Mouse (Mus musculus) embryonic facial prominence, embryonic 13.5 days (tissue): ENCODE measurements around the gene Kiz. TPM values are rescaled to one million over a fixed set of nuclear protein-coding genes. Genes with fewer than 3 reads are reported as not detected.

ENCODE experiments used
- ATAC-seq: fragments of 200-750 bp; cut with Nextera tagmentation; 2 replicates; pipeline ENCODE4 v1.8.0; 2017; ENCODE audit warnings: low read depth; ENCODE audit not compliant: insufficient number of reproducible peaks, insufficient read depth, low FRiP score, low TSS enrichment
- H3K27ac ChIP-seq: fragments of 300-500 bp; sonication (generic); 2 replicates; pipeline ENCODE4 v1.5.1; 2015; ENCODE audit warnings: moderate library complexity, mild to moderate bottlenecking, inconsistent platforms
- H3K27me3 ChIP-seq: fragments of 300-500 bp; sonication (generic); 2 replicates; pipeline ENCODE4 v1.6.1; 2015; ENCODE audit warnings: mild to moderate bottlenecking, inconsistent platforms
- H3K36me3 ChIP-seq: fragments of 300-500 bp; sonication (generic); 2 replicates; pipeline ENCODE4 v1.6.1; 2015; ENCODE audit warnings: mild to moderate bottlenecking, inconsistent platforms
- H3K4me1 ChIP-seq: fragments of 300-500 bp; sonication (generic); 2 replicates; pipeline ENCODE4 v1.6.1; 2015; ENCODE audit warnings: inconsistent platforms
- H3K4me2 ChIP-seq: fragments of 300-500 bp; sonication (generic); 2 replicates; pipeline ENCODE4 v1.6.1; 2015; ENCODE audit warnings: moderate library complexity, mild to moderate bottlenecking, inconsistent platforms
- H3K4me3 ChIP-seq: fragments of 300-500 bp; sonication (generic); 2 replicates; pipeline ENCODE4 v1.5.1; 2015; ENCODE audit warnings: mild to moderate bottlenecking, inconsistent platforms
- H3K9ac ChIP-seq: fragments of 300-500 bp; sonication (generic); 2 replicates; pipeline ENCODE4 v1.6.1; 2015; ENCODE audit warnings: mild to moderate bottlenecking, inconsistent platforms
- H3K9me3 ChIP-seq: fragments of 300-500 bp; sonication (generic); 2 replicates; pipeline ENCODE4 v1.6.1; 2016; ENCODE audit warnings: inconsistent platforms
- WGBS: fragments of 180-500 bp; shearing (Covaris S2); methylation state at CpG from one replicate; pipeline ENCODE4 v1.1.7; 2015; ENCODE audit warnings: mixed read lengths; 5-methylcytosine and 5-hydroxymethylcytosine counted together
- polyA plus RNA-seq: library from polyadenylated mRNA; unstranded; fragments of >200 nt; fragmentation: Nextera tagmentation; extraction: Ambion mirVana; gene quantifications from 2 replicates; pipeline ENCODE4 v1.2.1, GENCODE M21; 2015

Gene Kiz
- polyA plus RNA-seq, 1 experiment from 2014 or later: 31.2 TPM

DNA sequence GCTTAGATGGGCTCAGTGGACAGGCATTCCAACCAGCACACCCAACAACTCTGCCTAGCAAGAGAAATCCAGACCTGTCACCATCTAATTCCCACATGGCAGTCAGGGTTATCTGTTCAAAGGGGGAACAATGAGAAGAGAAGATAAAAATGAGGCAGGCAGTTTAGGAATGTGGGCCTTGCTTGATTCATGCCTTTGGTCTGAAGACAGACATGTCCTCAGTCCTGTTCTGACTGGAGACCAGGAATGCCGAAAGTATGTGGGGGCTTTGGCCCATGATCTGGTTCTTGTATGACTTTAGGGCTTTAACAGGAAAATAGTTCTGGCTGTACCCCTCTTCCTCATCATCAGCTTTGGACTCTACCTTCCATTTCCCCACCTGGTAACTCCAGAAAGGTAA is 130.1 kb downstream of the Kiz start:
- 75% methylated on average over 1 of the region's 1 CpGs for WGBS
- H3K9me3 ChIP-seq: no peaks in the 10 kb centered on the region; the same call in 1 of the 2 replicates
- no peak for ATAC-seq

DNA sequence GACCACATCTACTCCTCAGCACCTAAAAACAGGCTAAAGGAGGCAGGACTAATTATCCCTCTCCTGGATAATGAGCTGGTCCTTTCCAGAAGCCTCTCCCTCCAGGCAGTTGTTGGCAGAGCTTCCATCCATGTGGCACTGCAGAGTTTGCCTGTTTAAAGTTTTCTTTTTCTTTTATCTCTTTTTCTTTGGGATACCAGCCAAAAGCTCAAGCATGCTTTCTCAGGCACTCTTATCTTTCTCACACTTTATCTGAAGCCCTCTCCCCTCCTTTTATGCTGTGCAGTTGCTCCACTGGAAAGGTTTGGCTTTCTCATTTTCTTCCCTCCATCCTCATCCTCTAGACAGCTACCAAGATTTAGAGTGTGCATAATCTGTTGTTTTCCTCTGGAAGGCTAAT is 130.8 kb downstream of the Kiz start:
- H3K4me3 ChIP-seq: no peak overlapping the region
- no peak overlapping the region for H3K9ac ChIP-seq
- ATAC-seq: no peak
- H3K4me1 ChIP-seq: no peaks in the 10 kb centered on the region
- no peak overlapping the region for H3K27ac ChIP-seq
- no peaks in the 10 kb centered on the region; the same call in 1 of the 2 replicates for H3K9me3 ChIP-seq
- no peaks in the 10 kb centered on the region for H3K27me3 ChIP-seq
- no peaks in the 10 kb centered on the region for H3K36me3 ChIP-seq
- no peak overlapping the region for H3K4me2 ChIP-seq

More for the DNA sequence above, 130.1 kb downstream of the Kiz start:
- no peaks in the 10 kb centered on the region for H3K4me1 ChIP-seq
- H3K9ac ChIP-seq: no peak overlapping the region
- H3K27ac ChIP-seq: no peak overlapping the region
- no peaks in the 10 kb centered on the region for H3K27me3 ChIP-seq
- no peaks in the 10 kb centered on the region for H3K36me3 ChIP-seq
- H3K4me3 ChIP-seq: no peak overlapping the region
- no peak overlapping the region for H3K4me2 ChIP-seq

DNA sequence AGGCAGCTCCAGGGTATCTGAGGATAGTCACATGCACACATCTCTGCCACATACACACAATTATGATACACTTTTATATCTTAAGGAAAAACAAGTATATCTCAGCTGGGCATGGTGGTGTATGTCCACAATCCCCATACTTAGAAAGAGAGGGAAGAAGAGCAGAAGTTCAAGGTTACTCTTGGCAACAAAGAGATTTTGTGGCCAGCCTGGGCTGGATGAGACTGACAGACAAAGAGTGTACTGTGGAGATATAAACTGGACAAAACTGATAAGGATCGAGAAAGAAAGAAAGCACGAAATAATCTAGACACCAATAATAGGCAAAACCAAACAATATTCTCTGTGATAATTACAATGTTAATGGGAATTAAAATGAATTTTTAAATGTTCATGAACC is 151.6 kb downstream of the Kiz start:
- WGBS: 86% methylated on average over 2 of the region's 2 CpGs
- Histone ChIP-seq H3K36me3 (0 out of 2 replicates have a peak, but pooled peaks cover 6% of the 10 kb centered on the region), H3K4me2 (no peak overlapping the region), H3K4me3 (no peak overlapping the region), H3K27me3 (no peaks in the 10 kb centered on the region), H3K9ac (no peak overlapping the region), H3K9me3 (no peaks in the 10 kb centered on the region), H3K4me1 (peaks cover 9% of the 10 kb centered on the region), H3K27ac (no peak overlapping the region)
- no peak for ATAC-seq

DNA sequence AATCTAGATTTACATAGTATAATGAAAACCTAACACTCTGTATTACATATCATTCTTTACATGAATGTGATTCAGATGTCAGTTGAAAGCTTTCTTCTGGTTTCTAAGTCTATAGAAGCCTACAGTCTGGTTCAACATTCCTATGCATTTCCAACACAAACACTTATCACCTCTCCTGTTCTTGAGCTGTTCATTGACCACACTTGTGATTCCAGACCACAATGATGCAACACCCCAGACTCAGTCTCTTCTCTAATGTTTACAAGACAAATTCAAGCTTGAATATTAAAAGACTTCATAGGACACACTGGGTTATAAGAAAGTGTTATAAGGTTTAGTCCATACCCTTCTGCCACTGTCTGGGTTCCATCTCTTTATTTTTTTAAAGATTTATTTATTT is 153.4 kb downstream of the Kiz start:
- peaks cover 9% of the 10 kb centered on the region for H3K4me1 ChIP-seq
- H3K9ac ChIP-seq: no peak overlapping the region
- ATAC-seq: no peak
- H3K4me3 ChIP-seq: no peak overlapping the region
- H3K9me3 ChIP-seq: no peaks in the 10 kb centered on the region
- no peaks in the 10 kb centered on the region for H3K27me3 ChIP-seq
- no peak overlapping the region for H3K4me2 ChIP-seq
- H3K27ac ChIP-seq: no peak overlapping the region
- H3K36me3 ChIP-seq: 0 out of 2 replicates have a peak, but pooled peaks cover 6% of the 10 kb centered on the region

DNA sequence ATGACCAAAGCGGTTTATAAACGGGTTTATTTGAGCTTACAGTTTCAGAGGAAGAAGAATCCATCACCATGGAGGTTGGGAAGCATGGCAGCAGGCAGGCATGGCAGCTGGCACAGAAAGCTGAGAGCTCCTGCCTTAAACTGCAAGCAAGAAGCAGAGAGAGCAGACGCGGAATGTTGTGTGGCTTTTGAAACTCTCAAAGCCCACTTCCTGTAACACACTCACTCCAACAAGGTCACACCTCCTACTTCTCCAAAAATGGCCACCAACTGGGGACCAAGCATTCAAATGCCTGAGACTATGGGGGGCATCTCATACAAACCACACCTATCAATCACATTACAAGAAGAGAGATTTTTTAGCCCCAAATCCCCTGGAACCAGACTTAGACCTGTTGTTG is 154.5 kb downstream of the Kiz start:
- no peak overlapping the region for H3K4me3 ChIP-seq
- no peak overlapping the region for H3K4me2 ChIP-seq
- H3K9me3 ChIP-seq: no peaks in the 10 kb centered on the region
- H3K4me1 ChIP-seq: peaks cover 11% of the 10 kb centered on the region
- ATAC-seq: no peak
- H3K36me3 ChIP-seq: 0 out of 2 replicates have a peak, but pooled peaks cover 6% of the 10 kb centered on the region
- H3K27ac ChIP-seq: no peak overlapping the region
- no peak overlapping the region for H3K9ac ChIP-seq
- no peaks in the 10 kb centered on the region for H3K27me3 ChIP-seq
- WGBS: 94% methylated on average over 4 of the region's 4 CpGs

DNA sequence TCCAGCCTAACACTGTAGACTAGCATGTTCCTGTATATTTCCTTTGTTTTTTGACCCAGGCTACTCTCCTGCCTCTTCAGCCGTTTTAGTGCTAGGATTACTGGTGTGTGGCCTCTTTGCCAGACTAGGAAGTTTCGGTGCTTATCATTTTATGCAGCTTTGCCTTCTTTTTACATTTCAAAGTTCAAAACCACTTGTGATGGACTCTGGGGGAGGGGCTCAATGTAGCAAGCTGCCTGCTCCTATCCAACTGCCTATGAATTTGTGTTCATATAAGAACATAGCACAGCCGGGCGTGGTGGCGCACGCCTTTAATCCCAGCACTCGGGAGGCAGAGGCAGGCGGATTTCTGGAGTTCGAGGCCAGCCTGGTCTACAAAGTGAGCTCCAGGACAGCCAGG is 155.3 kb downstream of the Kiz start:
- no peak overlapping the region for H3K27ac ChIP-seq
- peaks cover 14% of the 10 kb centered on the region for H3K4me1 ChIP-seq
- H3K4me3 ChIP-seq: no peak overlapping the region
- H3K36me3 ChIP-seq: 0 out of 2 replicates have a peak, but pooled peaks cover 6% of the 10 kb centered on the region
- ATAC-seq: no peak
- 94% methylated on average over 9 of the region's 9 CpGs for WGBS
- no peaks in the 10 kb centered on the region for H3K9me3 ChIP-seq
- H3K27me3 ChIP-seq: no peaks in the 10 kb centered on the region
- H3K4me2 ChIP-seq: no peak overlapping the region
- H3K9ac ChIP-seq: no peak overlapping the region

DNA sequence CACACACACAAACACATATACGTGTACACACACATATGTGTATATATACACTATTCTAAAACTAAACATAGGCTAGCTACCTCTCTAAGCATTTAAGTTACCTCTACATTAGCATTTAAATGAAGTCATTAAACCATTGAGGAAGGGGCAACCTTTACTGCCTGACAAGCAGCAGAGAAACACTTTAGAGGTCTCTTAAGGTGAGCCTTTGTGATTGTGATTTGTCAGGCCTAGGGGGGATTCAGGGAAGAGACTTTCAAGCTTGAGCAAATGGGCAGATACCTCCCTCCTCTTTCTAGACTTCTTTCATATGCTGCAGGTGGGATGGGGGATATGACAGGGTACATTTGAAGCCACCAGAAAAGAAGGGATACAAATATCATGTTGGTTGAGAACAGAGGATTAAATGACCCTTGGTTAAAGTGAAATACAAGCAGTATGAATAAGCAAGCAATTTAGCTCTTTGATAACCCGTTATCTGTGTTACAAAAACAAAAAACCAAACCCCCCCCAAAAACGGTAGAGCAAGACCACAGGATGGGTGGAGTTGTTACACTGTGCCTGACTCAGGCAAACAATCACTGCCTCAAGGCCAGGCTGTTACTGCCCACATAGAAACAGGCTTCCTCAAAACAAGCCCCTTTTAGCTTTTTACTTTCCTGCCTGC is 155.9 kb downstream of the Kiz start:
- H3K4me3 ChIP-seq: peak overlapping the region; percentile 84
- H3K4me1 ChIP-seq: peaks cover 14% of the 10 kb centered on the region
- H3K9ac ChIP-seq: peak overlapping the region; percentile 90
- ATAC-seq: no peak
- H3K36me3 ChIP-seq: peaks cover 9% of the 10 kb centered on the region; the same call in 1 of the 2 replicates
- peak overlapping the region; percentile 68 for H3K4me2 ChIP-seq
- H3K27ac ChIP-seq: peak overlapping the region; percentile 100
- no peaks in the 10 kb centered on the region for H3K9me3 ChIP-seq
- 62% methylated on average over 3 of the region's 3 CpGs for WGBS
- no peaks in the 10 kb centered on the region for H3K27me3 ChIP-seq

DNA sequence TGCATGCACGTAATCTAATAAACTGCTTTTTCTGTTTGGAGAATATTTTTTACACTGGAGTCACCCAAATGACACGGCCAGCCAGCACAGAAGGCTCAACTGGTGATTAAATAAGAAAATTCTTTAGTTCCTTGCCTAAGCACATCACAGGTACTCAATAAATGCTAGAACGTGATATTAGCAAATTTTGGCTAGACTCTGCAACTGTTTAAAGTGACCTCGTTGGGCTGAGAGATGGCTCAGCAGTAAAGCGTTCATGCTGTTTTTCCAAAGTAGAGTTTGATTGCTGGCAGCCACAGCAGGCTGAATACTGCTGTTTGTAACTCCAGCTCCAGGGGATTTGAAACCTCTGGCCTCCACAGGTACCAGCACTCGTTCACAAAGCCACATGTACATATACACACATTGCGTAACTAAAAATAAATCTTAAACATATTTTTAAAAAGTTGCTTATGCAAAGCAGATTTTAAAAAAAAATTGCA is 156.5 kb downstream of the Kiz start:
- WGBS: 32% methylated on average over 7 of the region's 7 CpGs
- ATAC-seq: no peak

DNA sequence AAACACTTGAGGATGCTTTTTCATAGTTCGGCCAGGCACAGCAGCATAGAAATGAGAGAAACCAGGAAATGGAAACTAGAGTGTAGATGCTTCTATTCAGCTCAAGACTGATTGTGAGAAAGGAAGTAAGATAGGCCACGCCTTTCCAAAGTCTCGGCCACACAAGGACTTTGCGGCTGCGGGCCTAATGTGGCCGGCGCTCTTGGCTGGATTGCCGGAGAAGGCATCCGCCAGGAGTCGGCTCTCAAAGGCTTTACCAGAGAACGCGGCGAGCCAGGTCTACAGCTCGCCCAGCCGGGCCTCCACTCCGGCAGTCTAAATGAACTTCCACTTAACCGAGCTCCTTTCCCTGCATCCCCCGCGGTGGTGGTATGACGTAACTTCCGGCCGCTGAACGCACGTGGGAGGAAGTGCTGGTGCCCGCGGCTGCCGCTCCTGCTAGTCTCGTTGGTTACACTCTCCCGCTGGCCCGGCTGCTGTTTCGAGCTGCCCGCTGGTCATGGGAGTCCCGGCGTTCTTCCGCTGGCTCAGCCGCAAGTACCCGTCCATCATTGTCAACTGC is 157.0 kb downstream of the Kiz start, which contains the start of gene Xrn2:
TSS of gene Xrn2 (plus strand) at position 374 of the 562 bp plus-strand sequence.
- Histone ChIP-seq H3K4me2 (peak within 1 kb of the TSS; percentile 68), H3K4me3 (peak within 1 kb of the TSS; percentile 84), H3K27ac (peak within 1 kb of the TSS; percentile 100), H3K36me3 (peaks cover 9% of the 10 kb centered on the region; the same call in 1 of the 2 replicates), H3K4me1 (peaks cover 14% of the 10 kb centered on the region), H3K27me3 (no peaks in the 10 kb centered on the region), H3K9ac (peak within 1 kb of the TSS; percentile 90), H3K9me3 (no peaks in the 10 kb centered on the region)
- peak; percentile 92 for ATAC-seq
- under 1% methylated on average over 37 of the region's 37 CpGs for WGBS

More for the DNA sequence above, 156.5 kb downstream of the Kiz start:
- peak overlapping the region; percentile 68 for H3K4me2 ChIP-seq
- H3K9ac ChIP-seq: peak overlapping the region; percentile 90
- H3K4me3 ChIP-seq: peak overlapping the region; percentile 84
- H3K4me1 ChIP-seq: peaks cover 14% of the 10 kb centered on the region
- no peaks in the 10 kb centered on the region for H3K27me3 ChIP-seq
- H3K9me3 ChIP-seq: no peaks in the 10 kb centered on the region
- peaks cover 9% of the 10 kb centered on the region; the same call in 1 of the 2 replicates for H3K36me3 ChIP-seq
- peak overlapping the region; percentile 100 for H3K27ac ChIP-seq

DNA sequence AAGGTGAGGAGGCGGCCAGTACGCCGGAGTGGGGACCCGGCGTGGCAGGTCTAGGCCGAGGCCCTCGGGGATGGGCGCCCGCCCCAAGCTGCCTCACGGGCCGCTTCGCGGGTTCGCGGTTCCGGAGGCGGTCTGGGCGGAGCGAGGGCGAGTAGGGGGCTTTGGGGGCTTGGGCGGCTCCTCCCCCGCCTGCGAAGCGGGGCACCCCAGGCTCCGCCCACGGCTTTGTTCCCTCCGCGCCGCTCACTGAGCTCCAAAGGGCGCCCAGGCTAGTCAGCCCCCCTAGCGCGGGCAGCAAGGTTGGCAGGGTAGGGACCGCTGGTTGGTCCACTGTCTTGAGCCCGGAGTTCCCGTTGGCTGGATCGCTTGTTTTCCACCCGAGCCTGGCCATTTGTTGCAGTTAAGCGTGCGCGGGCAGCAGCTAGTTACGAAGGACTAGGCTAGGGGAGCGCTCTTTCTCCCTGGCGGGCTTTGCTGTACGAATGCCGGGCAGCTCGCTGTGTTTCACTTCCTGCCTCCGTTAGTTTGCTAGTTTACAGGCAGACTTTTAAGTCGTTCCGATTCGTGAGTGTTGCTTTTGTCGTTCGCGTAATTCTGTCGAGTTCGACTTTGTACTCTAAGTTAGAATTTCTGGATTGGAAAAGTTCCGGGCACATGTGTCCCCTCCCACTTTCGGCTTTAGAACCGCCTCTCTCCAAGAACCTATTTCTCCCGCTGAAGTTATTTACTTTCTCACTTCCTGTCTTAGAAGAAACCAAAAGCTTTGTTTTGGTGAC is 157.7 kb downstream of the Kiz start:
- Histone ChIP-seq H3K27me3 (no peaks in the 10 kb centered on the region), H3K4me1 (peaks cover 14% of the 10 kb centered on the region), H3K36me3 (peaks cover 9% of the 10 kb centered on the region; the same call in 1 of the 2 replicates), H3K4me3 (peak overlapping the region; percentile 84), H3K9ac (peak overlapping the region; percentile 90), H3K9me3 (no peaks in the 10 kb centered on the region), H3K27ac (peak overlapping the region; percentile 100), H3K4me2 (peak overlapping the region; percentile 68)
- WGBS: under 1% methylated on average over 57 of the region's 59 CpGs
- ATAC-seq: peak; percentile 94

DNA sequence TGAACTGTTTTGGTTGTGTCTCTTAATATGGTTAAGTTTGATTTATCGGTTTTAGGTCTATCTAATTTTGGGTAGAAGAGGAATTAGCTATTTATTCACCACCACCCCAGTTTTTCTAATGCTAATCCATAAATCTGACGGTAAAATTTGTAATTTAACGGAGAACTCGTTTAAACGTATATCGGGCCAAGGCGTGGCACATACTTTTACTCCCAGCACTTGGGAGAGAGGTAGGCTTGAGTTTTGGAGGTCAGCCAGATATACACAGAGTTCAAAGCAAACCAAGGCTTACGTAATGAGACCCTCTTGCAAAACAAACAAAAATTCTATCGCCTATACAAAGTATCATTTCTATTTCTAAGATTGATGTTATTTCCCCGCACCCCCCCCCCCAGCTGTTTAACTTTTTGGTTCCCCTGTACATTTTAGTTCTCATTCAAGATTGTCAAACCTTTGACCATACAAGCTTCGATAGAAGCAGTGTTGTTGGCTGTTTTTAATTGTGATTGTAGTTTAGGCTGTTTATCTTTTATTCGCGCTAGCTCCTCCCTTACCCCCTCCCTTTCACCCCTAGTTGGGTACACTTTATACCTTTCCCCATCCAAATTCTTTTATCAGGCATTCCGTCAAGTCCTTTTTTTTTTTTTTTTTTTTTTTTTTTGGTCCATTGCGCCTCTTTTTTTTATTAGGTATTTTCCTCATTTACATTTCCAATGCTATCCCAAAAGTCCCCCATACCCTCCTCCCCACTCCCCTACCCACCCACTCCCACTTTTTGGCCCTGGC is 158.6 kb downstream of the Kiz start:
- Histone ChIP-seq H3K9me3 (no peaks in the 10 kb centered on the region), H3K27ac (peak overlapping the region; percentile 100), H3K4me2 (peak overlapping the region; percentile 68), H3K27me3 (no peaks in the 10 kb centered on the region), H3K4me1 (peaks cover 14% of the 10 kb centered on the region), H3K9ac (peak overlapping the region; percentile 90), H3K36me3 (peaks cover 9% of the 10 kb centered on the region; the same call in 1 of the 2 replicates), H3K4me3 (peak overlapping the region; percentile 84)
- 21% methylated on average over 15 of the region's 15 CpGs for WGBS
- no peak for ATAC-seq
